ENCODE assay signal across 25 mouse cellular contexts in genomic region chr1:55559998-55560397, GRCm38 (mm10).
"Had no signal": no experiment of that assay in that cellular context is flagged by ENCODE, and none has a peak within 500 bp of the region (broad histone marks: within the 10 kb centered on the region; RNA-seq: fewer than 3 reads in every experiment).

No protein-coding gene starts in this region.

- H3K27ac ChIP-seq: kidney, embryonic 15.5 days; limb, embryonic 13.5 days; liver, embryonic 12.5 days; liver, embryonic 15.5 days; lung, embryonic 15.5 days; midbrain, embryonic 10.5 days; midbrain, embryonic 13.5 days; neural tube, embryonic 13.5 days; stomach, postnatal 0 days had no signal

- H3K4me2 ChIP-seq: kidney, embryonic 15.5 days; limb, embryonic 13.5 days; liver, embryonic 12.5 days; liver, embryonic 15.5 days; lung, embryonic 15.5 days; midbrain, embryonic 13.5 days; neural tube, embryonic 13.5 days had no signal

- H3K4me3 ChIP-seq: kidney, embryonic 15.5 days; limb, embryonic 13.5 days; liver, embryonic 12.5 days; liver, embryonic 15.5 days; lung, embryonic 15.5 days; megakaryocyte, embryonic 14.5 days; midbrain, embryonic 10.5 days; midbrain, embryonic 13.5 days; myocyte; neural tube, embryonic 13.5 days had no signal

- H3K27me3 ChIP-seq: kidney, embryonic 15.5 days; limb, embryonic 13.5 days; liver, embryonic 12.5 days; liver, embryonic 15.5 days; lung, embryonic 15.5 days; megakaryocyte, embryonic 14.5 days; midbrain, embryonic 13.5 days; neural tube, embryonic 13.5 days had no signal

- ATAC-seq: liver, embryonic 12.5 days; midbrain, embryonic 13.5 days; midbrain, embryonic 16.5 days had no signal

- H3K9me3 ChIP-seq: kidney, embryonic 15.5 days; limb, embryonic 13.5 days; liver, embryonic 12.5 days; liver, embryonic 15.5 days; lung, embryonic 15.5 days; megakaryocyte, embryonic 14.5 days; midbrain, embryonic 10.5 days; midbrain, embryonic 13.5 days; neural tube, embryonic 13.5 days had no signal

- DNase-seq: kidney, postnatal 10 days; kidney, postnatal 36 days; left cerebral cortex, postnatal 4 days; liver; lung, adult 18-20 months; lung, postnatal 10 days; lung, postnatal 36 days; right cerebral cortex, adult 18-20 months; right cerebral cortex, postnatal 14 days; right cerebral cortex, postnatal 4 days; thymus, adult 2 months; thymus, postnatal 14 days; thymus, postnatal 4 days had no signal

- H3K4me1 ChIP-seq: kidney, embryonic 15.5 days; limb, embryonic 13.5 days; liver, embryonic 12.5 days; liver, embryonic 15.5 days; lung, embryonic 15.5 days; megakaryocyte, embryonic 14.5 days; midbrain, embryonic 10.5 days; midbrain, embryonic 13.5 days had no signal

- H3K9ac ChIP-seq: kidney, embryonic 15.5 days; limb, embryonic 13.5 days; liver, embryonic 12.5 days; liver, embryonic 15.5 days; lung, embryonic 15.5 days; midbrain, embryonic 13.5 days; neural tube, embryonic 13.5 days had no signal

- H3K36me3 ChIP-seq: kidney, embryonic 15.5 days; limb, embryonic 13.5 days; liver, embryonic 12.5 days; liver, embryonic 15.5 days; lung, embryonic 15.5 days; midbrain, embryonic 10.5 days; midbrain, embryonic 13.5 days; neural tube, embryonic 13.5 days had no signal
